Mouse (Mus musculus): Measurements from ENCODE around the gene Cacna1a. TPM values are rescaled to one million over a fixed set of nuclear protein-coding genes. Genes with fewer than 3 reads are reported as not detected.

Gene Cacna1a
- total RNA-seq, 1 experiment = 27.4 TPM

DNA sequence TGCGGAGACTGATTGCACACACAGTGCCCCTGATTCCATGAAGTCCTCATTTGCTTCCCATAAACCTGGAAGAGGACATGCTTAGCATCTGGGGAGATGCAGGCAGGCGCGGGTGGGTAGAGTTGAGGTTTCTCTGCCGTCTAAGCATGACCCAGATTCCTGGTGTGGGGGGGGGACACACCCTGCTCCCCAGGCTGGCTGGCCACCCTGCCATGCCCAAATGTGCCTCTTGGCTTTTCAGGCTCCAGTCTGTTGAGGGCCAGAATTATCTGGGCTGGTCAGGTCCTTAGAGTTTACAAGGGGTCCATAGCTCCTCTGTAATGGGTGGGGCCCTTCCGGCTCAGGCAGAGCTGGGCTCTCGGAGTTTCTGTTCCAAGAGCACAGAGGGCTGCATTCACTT is 28.7 kb downstream of the Cacna1a start:
- H3K4me3 ChIP-seq (ENCODE audit: insufficient read depth in 1 of 2, low read depth in 1 of 2, low read length in 2 of 2, poor library complexity in 1 of 2, severe bottlenecking in 1 of 2) = no peak overlapping the region
- H3K4me1 ChIP-seq (ENCODE audit: control insufficient read depth in 2 of 2, insufficient read depth in 2 of 2, low read length in 2 of 2, poor library complexity in 1 of 2) = peaks cover 2 to 9% of the 10 kb centered on the region in 2 experiments; a peak in 2 of 4 replicates
- peaks cover 7% of the 10 kb centered on the region; the same call in 1 of the 2 replicates for H3K36me3 ChIP-seq (ENCODE audit: control insufficient read depth, insufficient read depth, low read length, poor library complexity, severe bottlenecking)
- in situ Hi-C loops (cut with MboI; ENCODE audit: low sequenced_read_pairs in 2 of 2, unreplicated experiment in 2 of 2) = no loop called here
- H3K27ac ChIP-seq (ENCODE audit: insufficient read depth, low read depth, low read length, poor library complexity, severe bottlenecking) = no peak overlapping the region
- H3K9ac ChIP-seq (ENCODE audit: insufficient read depth, low read depth, low read length, poor library complexity, severe bottlenecking) = no peak overlapping the region
- TF ChIP-seq ZNF384 (IDR thresholded peaks at IDR 0.05; ENCODE audit: low read depth, low read length) (no peak), MAFK (IDR thresholded peaks at IDR 0.05; ENCODE audit: insufficient read depth, low read depth, low read length) (no peak), HCFC1 (IDR thresholded peaks at IDR 0.05; ENCODE audit: borderline replicate concordance, insufficient read depth, low read length) (no peak), CHD2 (IDR thresholded peaks at IDR 0.05; ENCODE audit: low read depth, low read length) (no peak), ZC3H11A (IDR thresholded peaks at IDR 0.05; ENCODE audit: borderline replicate concordance, low read depth, low read length) (no peak)
- H3K9me3 ChIP-seq (ENCODE audit: control insufficient read depth, insufficient read depth, low read depth, low read length) = no peaks in the 10 kb centered on the region
- DNase-seq (ENCODE audit: low read depth, low spot score) = no peak

DNA sequence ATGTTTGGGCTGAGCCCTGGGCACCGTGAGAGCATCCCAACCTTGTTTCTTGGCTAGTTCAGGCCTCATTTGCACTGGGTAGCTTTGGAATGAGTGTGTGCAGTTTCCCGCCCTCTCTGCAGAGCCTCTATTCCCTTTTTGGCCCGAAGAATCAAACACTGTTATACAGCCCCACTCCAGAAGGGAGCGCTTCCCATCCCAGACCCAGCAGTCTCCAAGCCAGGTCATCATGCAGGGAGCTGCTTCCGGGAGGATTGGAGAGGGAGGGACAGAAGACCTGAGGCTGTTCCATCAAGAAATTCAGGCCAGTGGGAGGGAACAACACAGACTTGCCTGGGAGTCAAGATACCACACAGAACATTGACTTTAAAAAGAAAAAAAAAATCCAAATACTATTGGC is 29.6 kb downstream of the Cacna1a start:
- TF ChIP-seq HCFC1 (IDR thresholded peaks at IDR 0.05; ENCODE audit: borderline replicate concordance, insufficient read depth, low read length) (no peak), CHD2 (IDR thresholded peaks at IDR 0.05; ENCODE audit: low read depth, low read length) (no peak), MAFK (IDR thresholded peaks at IDR 0.05; ENCODE audit: insufficient read depth, low read depth, low read length) (no peak), ZNF384 (IDR thresholded peaks at IDR 0.05; ENCODE audit: low read depth, low read length) (no peak), ZC3H11A (IDR thresholded peaks at IDR 0.05; ENCODE audit: borderline replicate concordance, low read depth, low read length) (no peak)
- Histone ChIP-seq H3K36me3 (ENCODE audit: control insufficient read depth, insufficient read depth, low read length, poor library complexity, severe bottlenecking) (peaks cover 7% of the 10 kb centered on the region; the same call in 1 of the 2 replicates), H3K27ac (ENCODE audit: insufficient read depth, low read depth, low read length, poor library complexity, severe bottlenecking) (no peak overlapping the region), H3K4me3 (ENCODE audit: insufficient read depth in 1 of 2, low read depth in 1 of 2, low read length in 2 of 2, poor library complexity in 1 of 2, severe bottlenecking in 1 of 2) (no peak overlapping the region), H3K9ac (ENCODE audit: insufficient read depth, low read depth, low read length, poor library complexity, severe bottlenecking) (no peak overlapping the region), H3K9me3 (ENCODE audit: control insufficient read depth, insufficient read depth, low read depth, low read length) (no peaks in the 10 kb centered on the region), H3K4me1 (ENCODE audit: control insufficient read depth in 2 of 2, insufficient read depth in 2 of 2, low read length in 2 of 2, poor library complexity in 1 of 2) (peaks cover 2 to 9% of the 10 kb centered on the region in 2 experiments; a peak in 2 of 4 replicates)
- DNase-seq (ENCODE audit: low read depth, low spot score) = no peak
- in situ Hi-C loops (cut with MboI; ENCODE audit: low sequenced_read_pairs in 2 of 2, unreplicated experiment in 2 of 2) = no loop called here

GRCm38 (mm10) chr8:84424426-84424825 is 36.2 kb downstream of the Cacna1a start:
- H3K9me3 ChIP-seq (ENCODE audit: control insufficient read depth, insufficient read depth, low read depth, low read length) = no peaks in the 10 kb centered on the region
- peaks cover 11 to 31% of the 10 kb centered on the region in 2 experiments for H3K4me1 ChIP-seq (ENCODE audit: control insufficient read depth in 2 of 2, insufficient read depth in 2 of 2, low read length in 2 of 2, poor library complexity in 1 of 2)
- no peaks in the 10 kb centered on the region; the same call in 1 of the 2 replicates for H3K36me3 ChIP-seq (ENCODE audit: control insufficient read depth, insufficient read depth, low read length, poor library complexity, severe bottlenecking)
- TF ChIP-seq CHD2 (IDR thresholded peaks at IDR 0.05; ENCODE audit: low read depth, low read length) (no peak), HCFC1 (IDR thresholded peaks at IDR 0.05; ENCODE audit: borderline replicate concordance, insufficient read depth, low read length) (no peak), ZC3H11A (IDR thresholded peaks at IDR 0.05; ENCODE audit: borderline replicate concordance, low read depth, low read length) (no peak), ZNF384 (IDR thresholded peaks at IDR 0.05; ENCODE audit: low read depth, low read length) (no peak), MAFK (IDR thresholded peaks at IDR 0.05; ENCODE audit: insufficient read depth, low read depth, low read length) (no peak)
- H3K4me3 ChIP-seq (ENCODE audit: insufficient read depth in 1 of 2, low read depth in 1 of 2, low read length in 2 of 2, poor library complexity in 1 of 2, severe bottlenecking in 1 of 2) = no peak overlapping the region
- H3K9ac ChIP-seq (ENCODE audit: insufficient read depth, low read depth, low read length, poor library complexity, severe bottlenecking) = no peak overlapping the region
- DNase-seq (ENCODE audit: low read depth, low spot score) = no peak
- in situ Hi-C loops (cut with MboI; ENCODE audit: low sequenced_read_pairs in 2 of 2, unreplicated experiment in 2 of 2) = no loop called here
- no peak overlapping the region for H3K27ac ChIP-seq (ENCODE audit: insufficient read depth, low read depth, low read length, poor library complexity, severe bottlenecking)

DNA sequence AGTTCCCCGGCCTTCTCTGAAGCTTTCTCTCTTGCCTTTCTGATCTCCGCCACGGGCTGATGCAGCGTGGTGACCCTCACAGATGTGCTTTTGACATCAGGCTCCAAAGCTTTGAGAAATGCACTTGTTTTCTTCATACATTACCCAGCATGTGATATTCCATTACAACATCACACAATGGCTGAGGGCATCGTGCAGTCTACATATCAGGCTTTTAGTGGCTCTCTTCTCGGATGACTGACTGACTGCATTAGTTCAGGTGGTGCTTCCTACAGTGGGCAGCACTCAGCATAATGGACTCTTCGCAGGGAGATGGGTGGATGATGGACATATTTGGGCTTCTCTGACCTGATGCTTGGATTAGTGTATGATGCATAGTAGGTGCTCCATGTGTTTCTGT is 37.8 kb downstream of the Cacna1a start:
- H3K36me3 ChIP-seq (ENCODE audit: control insufficient read depth, insufficient read depth, low read length, poor library complexity, severe bottlenecking) = no peaks in the 10 kb centered on the region
- no peak overlapping the region for H3K9ac ChIP-seq (ENCODE audit: insufficient read depth, low read depth, low read length, poor library complexity, severe bottlenecking)
- in situ Hi-C loops (cut with MboI; ENCODE audit: low sequenced_read_pairs in 2 of 2, unreplicated experiment in 2 of 2) = no loop called here
- no peaks in the 10 kb centered on the region for H3K9me3 ChIP-seq (ENCODE audit: control insufficient read depth, insufficient read depth, low read depth, low read length)
- no peak for DNase-seq (ENCODE audit: low read depth, low spot score)
- TF ChIP-seq ZNF384 (IDR thresholded peaks at IDR 0.05; ENCODE audit: low read depth, low read length) (no peak), MAFK (IDR thresholded peaks at IDR 0.05; ENCODE audit: insufficient read depth, low read depth, low read length) (no peak), HCFC1 (IDR thresholded peaks at IDR 0.05; ENCODE audit: borderline replicate concordance, insufficient read depth, low read length) (no peak), CHD2 (IDR thresholded peaks at IDR 0.05; ENCODE audit: low read depth, low read length) (no peak), ZC3H11A (IDR thresholded peaks at IDR 0.05; ENCODE audit: borderline replicate concordance, low read depth, low read length) (no peak)
- peaks cover 13 to 47% of the 10 kb centered on the region in 2 experiments for H3K4me1 ChIP-seq (ENCODE audit: control insufficient read depth in 2 of 2, insufficient read depth in 2 of 2, low read length in 2 of 2, poor library complexity in 1 of 2)
- no peak overlapping the region for H3K27ac ChIP-seq (ENCODE audit: insufficient read depth, low read depth, low read length, poor library complexity, severe bottlenecking)
- H3K4me3 ChIP-seq (ENCODE audit: insufficient read depth in 1 of 2, low read depth in 1 of 2, low read length in 2 of 2, poor library complexity in 1 of 2, severe bottlenecking in 1 of 2) = no peak overlapping the region

DNA sequence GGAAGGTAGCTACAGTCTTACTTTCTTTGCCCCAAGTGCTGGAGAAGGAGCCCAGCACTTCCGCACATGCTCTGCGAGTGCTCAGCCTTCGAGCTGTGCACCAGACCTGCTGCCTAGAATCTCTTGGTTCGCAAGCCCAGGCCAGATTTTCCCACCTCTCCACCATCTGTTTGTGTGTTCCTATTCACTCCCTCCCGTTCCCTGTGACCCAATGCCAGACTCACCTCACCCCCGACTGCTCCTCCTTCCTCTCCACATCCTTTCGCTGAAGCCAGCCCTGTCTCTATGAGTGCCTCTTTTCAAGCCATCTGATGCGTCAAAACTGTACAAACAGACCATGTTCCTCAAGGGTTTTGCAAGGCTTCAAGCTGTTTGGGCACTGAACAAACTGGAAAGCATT is 38.3 kb downstream of the Cacna1a start:
- Histone ChIP-seq H3K4me1 (ENCODE audit: control insufficient read depth in 2 of 2, insufficient read depth in 2 of 2, low read length in 2 of 2, poor library complexity in 1 of 2) (peaks cover 13 to 52% of the 10 kb centered on the region in 2 experiments), H3K27ac (ENCODE audit: insufficient read depth, low read depth, low read length, poor library complexity, severe bottlenecking) (no peak overlapping the region), H3K9me3 (ENCODE audit: control insufficient read depth, insufficient read depth, low read depth, low read length) (no peaks in the 10 kb centered on the region), H3K9ac (ENCODE audit: insufficient read depth, low read depth, low read length, poor library complexity, severe bottlenecking) (no peak overlapping the region), H3K36me3 (ENCODE audit: control insufficient read depth, insufficient read depth, low read length, poor library complexity, severe bottlenecking) (no peaks in the 10 kb centered on the region), H3K4me3 (ENCODE audit: insufficient read depth in 1 of 2, low read depth in 1 of 2, low read length in 2 of 2, poor library complexity in 1 of 2, severe bottlenecking in 1 of 2) (no peak overlapping the region)
- in situ Hi-C loops (cut with MboI; ENCODE audit: low sequenced_read_pairs in 2 of 2, unreplicated experiment in 2 of 2) = no loop called here
- TF ChIP-seq CHD2 (IDR thresholded peaks at IDR 0.05; ENCODE audit: low read depth, low read length) (no peak), ZNF384 (IDR thresholded peaks at IDR 0.05; ENCODE audit: low read depth, low read length) (no peak)
- no peak for DNase-seq (ENCODE audit: low read depth, low spot score)

All from ES-E14 (cell line).